Mouse (Mus musculus) megakaryocyte, adult 5-6 weeks (primary cell): ENCODE results near the gene Top1. TPM values are rescaled to one million over a fixed set of nuclear protein-coding genes. Genes with fewer than 3 reads are reported as not detected.

Source experiments
- ATAC-seq: 2 replicates; pipeline ENCODE4 v1.8.0; 2016; ENCODE audit warnings: mild to moderate bottlenecking, inconsistent platforms; ENCODE audit not compliant: poor library complexity, severe bottlenecking
- total RNA-seq, 2 experiments: library from RNA; stranded (forward) in 1 of 2; stranded (reverse) in 1 of 2; fragments of 153-499, 151-499 nt in 1 of 2; fragments of 221-1000, 200-1000 nt in 1 of 2; gene quantifications; 2 replicates each; pipeline versions ENCODE4 v1.2.3 to v1.2.4; 2015 to 2017

Top1 gene
- total RNA-seq, 2 experiments from 2014 or later: 75.9 to 99.2 TPM

DNA sequence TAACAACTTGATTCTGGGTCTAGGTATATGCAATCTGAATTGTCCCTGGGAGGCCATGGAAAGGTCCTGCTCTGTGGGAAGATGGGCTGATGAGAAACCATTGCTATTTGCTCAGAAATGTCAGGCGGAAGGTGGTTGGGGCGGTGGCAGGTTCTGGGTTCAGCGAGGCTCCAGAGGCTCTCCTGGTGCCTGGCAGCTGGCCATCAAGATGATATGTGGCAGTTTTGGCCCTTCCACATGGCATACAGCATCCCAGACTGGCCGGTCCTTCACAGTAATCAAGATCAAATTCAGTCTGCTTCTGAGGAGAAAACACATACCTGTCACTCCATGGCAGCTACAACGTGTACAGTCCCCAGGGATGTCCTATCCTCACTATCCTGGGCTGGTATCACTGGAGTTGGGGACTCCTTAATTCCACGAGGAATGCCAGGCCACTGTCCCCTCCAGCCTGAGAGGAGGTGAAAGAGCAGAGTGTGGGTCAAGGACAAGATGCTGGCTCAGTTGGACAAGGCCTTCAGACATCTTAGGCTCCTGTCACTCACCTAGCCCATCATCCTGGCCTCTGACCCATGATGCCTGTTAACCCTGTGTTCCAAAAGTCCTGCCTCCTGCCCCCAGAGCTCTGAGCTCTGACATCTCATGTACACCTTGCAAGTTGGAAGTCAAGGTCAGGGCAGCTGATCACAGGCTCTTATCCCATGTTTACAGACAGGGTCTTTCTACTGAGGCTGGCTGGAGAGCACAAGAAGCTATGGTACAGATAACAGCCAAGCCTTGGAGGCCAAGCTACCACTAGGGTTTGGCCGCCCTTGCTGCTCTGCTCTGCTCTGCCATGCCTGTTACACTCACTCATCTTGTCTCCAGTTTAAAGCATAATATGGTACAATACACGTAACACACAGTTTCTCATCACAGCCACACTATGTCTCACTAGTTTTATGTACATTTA lies 125.9 kb downstream of the Top1 start:
- ATAC-seq: no peak

Other genes starting within 250 kb of the Top1 start
- 3.3 and 6.0 TPM in 2 replicates for gene Plcg1, start 85.4 kb downstream of the Top1 start, total RNA-seq (2015)
- 6.9 and 9.0 TPM in 2 replicates for gene Plcg1, start 85.4 kb downstream of the Top1 start, total RNA-seq (2017)
- gene Zhx3, start 227.1 kb downstream of the Top1 start, total RNA-seq (2015): 2.9 and 6.2 TPM in 2 replicates
- 2.8 and 3.9 TPM in 2 replicates for gene Zhx3, start 227.1 kb downstream of the Top1 start, total RNA-seq (2017)
- not detected in 2 replicates for gene Lpin3, start 234.8 kb downstream of the Top1 start, total RNA-seq (2015)
- not detected in 2 replicates for gene Lpin3, start 234.8 kb downstream of the Top1 start, total RNA-seq (2017)